Mouse (Mus musculus) CD8-positive naive resting alpha-beta T cell, adult 2 months (primary cell): Measurements from ENCODE around the gene Pxmp2.
A peak's percentile ranks its signal among the peaks of the same experiment; 100 is the strongest.

Experiments
- DNase-seq, 2 experiments: peaks; one replicate each; pipeline ENCODE4 v3.0.0; 2022; ENCODE audit warnings: low read depth in 2 of 2, low spot score in 2 of 2

Gene Pxmp2

DNA sequence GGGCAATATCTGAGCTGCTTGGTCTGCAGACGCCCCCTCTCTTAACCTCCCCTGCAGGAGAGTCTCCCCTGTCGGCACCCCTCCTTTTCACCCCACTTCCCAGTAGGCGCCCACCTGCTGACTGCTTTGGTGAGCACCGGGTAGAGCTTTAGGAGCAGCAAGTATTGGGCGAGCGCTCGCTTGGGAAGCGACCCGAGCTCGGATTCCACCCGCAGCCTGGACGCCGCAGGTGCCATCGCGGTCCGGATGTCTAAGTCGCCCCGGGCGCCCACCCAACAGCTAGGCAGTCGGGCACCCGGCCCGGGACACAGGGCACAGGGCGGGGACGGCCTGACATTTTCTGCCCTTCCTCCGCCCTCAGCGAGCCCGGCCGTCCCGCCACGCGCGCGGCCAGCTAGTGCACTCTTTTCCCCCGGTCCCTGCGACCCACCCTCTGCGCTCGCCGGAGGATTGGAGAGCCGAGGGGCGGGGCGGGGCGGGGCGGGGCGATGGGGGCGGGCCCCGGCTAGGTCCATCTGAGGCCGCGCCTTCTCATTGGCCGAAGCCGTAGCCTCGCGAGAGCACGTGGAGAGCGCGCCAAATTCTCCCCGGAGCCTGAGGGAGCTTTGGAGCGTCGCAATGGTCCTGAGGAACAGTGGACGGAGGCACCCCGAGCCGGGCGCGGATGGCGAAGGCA lies at the start of gene Pxmp2, which contains the start of gene Pole:
TSS of gene Pxmp2 (minus strand) at position 417 of the 676 bp plus-strand sequence.
TSS of gene Pole (plus strand) at position 537 of the 676 bp plus-strand sequence.
- DNase-seq: peak; percentile 71 to 75

DNA sequence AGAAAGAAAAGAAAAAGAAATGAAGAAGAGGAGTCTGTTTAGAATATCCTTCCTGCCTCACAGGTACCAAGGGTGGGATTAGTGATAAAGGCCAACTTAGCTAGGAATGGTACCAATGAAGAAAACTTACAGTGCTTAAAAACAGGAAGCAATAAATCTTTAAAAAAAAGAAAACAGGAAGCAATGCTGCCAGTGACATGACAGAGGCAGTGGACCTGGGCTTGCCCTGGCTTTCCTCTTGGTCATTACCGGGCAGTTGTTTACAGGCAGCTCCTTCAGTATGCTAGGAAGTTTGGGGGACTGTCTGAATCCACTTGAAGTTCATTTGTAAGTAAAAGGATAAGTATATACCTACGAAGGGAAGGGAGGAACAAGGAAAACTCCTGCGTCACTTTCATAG lies 44.5 kb upstream of the Pxmp2 start:
- DNase-seq: no peak

DNA sequence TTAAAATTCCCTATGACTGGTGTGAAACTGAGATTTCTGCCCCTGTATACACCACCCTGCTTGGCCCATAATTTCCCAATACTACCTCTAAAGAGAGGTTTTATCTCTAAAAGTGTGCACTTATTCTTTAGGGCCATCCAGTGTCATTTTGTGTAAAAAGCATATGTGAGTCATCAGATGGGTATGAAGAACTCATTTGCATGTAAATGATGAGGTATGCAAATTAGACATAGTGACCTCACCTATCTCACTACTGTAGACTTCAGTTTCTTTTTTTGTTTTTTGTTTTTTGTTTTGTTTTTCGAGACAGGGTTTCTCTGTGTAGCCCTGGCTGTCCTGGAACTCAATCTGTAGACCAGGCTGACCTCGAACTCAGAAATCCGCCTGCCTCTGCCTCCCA lies 27.1 kb upstream of the Pxmp2 start:
- no peak for DNase-seq

DNA sequence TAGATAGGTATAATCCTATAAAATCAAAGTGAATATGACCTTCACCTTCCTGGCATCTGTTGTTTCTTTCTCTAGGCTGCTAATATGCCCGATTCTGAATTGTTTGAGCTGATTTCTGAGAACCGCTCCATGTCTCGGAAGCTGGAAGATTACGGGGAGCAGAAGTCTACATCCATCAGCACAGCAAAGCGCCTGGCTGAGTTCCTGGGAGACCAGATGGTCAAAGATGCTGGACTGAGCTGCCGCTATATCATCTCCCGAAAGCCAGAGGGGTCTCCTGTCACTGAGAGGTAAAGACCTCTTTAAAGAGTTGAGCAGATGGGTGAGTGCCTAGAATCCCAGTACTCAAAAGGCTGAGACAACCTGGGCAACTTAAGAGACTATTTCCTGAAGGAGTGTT lies 22.9 kb upstream of the Pxmp2 start:
- DNase-seq: no peak

DNA sequence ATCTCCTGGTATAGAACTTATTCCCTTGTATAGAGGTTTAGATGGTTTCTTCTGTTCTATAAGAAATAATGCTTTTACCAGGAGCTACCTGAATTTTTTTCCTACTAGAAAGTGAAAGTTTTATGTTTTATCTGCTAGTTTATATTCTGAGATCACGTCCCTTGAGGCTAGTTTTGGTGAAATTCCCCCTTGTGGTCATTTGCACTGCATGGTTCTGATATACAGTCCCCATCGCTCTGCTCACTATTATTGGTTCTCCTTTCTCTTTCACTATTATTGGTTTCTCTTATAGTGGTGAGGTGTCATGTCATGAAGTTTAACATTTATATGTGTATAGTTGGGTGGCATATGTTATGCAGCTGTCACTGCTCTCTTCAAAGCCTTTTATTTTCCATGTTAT lies 14.6 kb upstream of the Pxmp2 start:
- no peak for DNase-seq

DNA sequence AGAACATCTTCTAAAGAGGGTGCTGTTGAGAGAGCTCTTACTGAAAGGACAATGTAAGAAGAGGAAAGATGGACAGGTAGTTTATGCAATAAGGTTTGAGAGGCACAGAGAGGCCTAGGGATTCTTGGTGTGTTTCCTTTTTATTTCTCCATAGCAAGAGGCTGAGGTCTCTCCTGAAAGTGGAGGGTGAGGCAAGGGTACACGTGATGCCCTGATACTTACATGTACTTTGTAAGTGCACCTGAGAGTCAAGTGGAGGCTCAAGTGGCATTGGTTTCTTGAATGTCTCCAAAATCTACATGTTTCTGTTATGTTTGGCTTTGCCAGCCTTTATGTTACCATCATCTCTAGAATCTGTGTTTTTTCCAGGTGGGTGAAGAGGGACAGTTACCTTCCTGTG lies 10.7 kb upstream of the Pxmp2 start:
- DNase-seq: no peak

DNA sequence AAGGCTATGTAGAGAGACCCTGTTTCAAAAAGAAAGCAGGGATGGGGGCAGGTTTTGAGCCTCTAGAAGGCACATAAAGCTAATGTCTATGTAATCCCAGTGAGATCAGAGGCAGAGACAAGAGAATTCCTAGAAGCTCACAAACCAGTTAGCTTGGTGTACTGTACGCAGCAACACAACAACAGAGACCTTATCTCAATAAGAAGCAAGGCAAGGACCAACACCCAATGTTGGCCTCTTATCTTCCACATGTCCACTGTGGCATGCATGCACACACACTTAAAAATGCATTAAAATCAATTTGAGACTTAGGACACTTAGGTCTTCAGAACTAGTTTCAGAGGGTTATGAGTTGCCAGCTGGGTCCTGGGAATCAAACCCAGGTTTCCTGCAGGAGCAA lies 5.7 kb upstream of the Pxmp2 start:
- DNase-seq: no peak

DNA sequence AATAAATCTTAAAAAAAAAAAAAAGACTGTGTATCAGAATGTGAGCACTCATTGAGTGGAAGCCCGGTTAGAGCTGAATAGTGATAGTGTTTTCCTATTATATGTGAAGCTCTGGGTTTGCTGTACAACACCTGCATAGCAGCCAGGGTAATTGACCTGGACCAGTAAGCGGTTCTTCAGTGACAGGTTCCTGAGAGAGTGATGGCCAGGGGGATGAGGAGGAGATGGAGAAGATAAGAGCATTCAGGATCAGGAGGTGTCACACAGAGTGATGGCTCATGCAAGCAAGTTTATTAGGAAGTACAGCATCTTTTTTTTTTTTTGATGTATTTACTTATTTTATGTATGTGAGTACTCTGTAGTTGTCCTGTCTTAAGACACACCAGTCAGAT lies 1.1 kb upstream of the Pxmp2 start:
- no peak for DNase-seq

DNA sequence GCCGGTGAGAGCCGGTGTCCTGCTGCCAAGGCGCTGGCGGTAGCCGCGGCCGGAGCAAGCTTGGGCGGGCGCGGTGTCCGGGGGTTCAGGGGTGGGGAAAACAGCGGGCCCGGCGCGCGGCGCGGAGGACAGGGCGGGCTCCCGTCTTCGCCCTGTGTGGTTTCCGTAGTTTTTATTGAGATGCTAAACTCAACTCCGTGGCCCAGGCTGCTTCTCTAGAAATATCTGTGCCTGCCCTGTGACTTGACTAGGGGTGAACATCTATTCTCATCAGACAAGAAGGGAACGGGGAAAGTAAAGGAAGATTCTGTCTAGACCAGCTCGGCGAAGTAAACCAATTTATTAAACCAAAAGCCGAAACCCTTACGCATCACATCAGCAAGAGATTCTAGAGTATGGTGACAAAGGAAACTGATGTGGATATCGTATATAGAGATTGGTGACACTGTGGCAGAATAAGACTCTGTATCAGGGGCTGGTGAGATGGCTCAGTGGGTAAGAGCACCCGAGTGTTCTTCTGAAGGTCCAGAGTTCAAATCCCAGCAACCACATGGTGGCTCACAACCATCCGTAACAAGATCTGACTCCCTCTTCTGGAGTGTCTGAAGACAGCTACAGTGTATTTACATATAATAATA lies 579 bp upstream of the Pxmp2 start:
- no peak for DNase-seq

DNA sequence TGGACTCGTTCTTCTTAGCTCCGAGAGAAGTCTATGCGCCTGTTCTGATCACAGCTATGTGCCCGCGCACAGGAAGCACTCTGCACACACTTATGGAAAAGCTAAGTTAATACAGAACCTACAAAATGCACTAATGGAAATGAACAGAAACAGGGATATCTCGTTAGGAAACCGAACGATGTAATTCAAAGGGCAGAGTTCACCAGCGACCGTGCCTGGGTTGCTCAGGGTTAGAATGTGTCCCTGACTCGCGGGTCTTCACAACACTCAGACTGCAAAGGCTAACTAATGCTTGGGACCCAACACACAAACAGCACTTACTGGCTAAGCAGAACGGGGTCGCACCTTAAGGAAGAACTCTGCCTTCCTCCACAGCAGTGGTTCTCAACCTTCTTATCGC lies 830 bp downstream of the Pxmp2 start:
- peak; percentile 3 to 4 for DNase-seq

DNA sequence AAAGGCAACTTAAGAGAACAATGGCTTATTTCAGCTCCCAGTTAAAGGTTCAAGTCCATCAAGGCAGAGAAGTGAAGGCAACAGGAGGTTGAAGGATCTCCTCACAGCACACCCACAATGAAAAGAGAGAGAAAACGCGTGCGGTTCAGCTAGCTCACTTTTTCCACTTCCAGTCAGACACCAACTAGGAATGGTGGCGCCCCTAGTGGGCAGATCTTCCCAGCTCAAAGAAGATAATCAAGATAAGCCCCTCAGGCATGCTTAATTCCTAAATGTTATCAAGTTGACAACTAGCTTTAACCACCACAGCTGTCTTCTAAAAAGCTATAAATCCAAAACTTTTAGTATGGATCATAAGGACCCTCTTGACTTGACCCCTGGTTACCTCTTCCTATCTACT lies 1.4 kb downstream of the Pxmp2 start:
- DNase-seq: peak; percentile 66 to 81

DNA sequence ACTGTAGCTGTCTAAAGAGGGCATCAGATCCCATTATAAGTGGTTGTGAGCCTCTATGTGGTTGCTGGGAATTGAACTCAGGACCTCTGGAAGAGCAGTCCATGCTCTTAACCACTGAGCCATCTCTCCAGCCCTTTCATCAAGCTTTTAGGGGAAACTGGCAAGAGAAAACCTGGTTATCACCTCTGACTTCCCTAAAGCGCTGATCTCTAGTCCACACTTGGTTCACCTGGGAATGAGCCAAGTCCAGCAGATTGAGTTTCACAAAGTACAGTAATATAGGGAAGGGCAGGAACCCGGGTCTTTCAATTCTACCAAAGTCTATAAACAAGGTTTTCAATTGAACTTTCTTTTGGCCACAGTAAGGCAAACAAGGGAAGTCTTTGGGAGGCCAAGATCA lies 4.0 kb downstream of the Pxmp2 start:
- no peak for DNase-seq

DNA sequence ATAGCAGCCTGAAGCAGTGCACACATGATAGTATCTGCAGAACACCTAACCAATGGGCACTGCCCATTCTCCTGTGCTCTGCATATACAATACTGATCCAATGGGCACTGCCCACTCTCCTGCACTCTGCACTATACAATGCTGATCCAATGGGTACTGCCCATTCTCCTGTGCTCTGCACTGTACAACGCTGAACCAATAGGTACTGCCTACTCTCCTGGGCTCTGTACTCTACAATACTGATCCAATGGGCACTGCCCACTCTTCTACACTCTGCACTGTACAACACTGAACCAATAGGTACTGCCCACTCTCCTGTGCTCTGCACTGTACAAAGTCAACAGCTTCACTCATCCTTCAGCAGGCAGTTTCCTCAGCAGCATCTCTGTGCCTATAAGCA lies 9.1 kb downstream of the Pxmp2 start:
- DNase-seq: no peak

DNA sequence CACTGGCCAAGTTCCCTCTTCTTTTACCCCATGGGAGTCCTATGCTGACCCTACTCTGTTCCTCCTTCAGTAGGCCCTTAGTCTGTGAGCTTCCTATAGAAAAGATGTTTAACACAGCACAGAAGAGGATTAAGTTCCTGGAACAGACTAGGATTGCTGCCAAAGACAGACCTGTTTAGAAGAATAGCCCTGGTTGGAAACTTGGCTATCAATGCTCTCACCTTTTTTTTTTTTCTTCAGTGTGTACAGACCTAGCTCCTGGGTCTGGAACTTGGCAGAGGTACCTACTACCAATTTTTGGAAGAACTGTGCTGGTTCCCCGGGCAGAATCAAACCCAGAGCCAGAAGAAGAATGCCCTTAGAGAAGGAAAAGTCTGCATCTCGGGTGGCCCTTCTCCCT lies 9.6 kb downstream of the Pxmp2 start:
- DNase-seq: no peak

DNA sequence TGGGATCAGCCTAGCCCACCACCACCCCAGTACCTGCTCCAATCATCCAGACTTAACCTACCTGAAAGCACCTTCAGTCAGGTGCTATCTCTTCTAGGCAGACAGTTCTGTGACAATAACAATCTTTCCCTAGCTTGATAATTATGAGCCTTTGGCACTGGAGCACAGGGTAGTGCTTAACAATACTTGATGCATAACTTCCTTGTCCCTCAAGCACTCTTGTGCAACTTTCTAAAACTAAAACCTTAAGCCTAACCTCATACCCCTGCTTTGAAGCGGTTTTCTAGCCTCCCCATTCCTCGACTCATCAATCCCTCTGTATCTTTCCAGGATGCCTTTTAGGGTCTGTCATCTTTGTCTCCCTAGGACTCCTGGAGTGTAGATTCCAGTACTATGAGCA lies 11.1 kb downstream of the Pxmp2 start:
- DNase-seq: no peak

DNA sequence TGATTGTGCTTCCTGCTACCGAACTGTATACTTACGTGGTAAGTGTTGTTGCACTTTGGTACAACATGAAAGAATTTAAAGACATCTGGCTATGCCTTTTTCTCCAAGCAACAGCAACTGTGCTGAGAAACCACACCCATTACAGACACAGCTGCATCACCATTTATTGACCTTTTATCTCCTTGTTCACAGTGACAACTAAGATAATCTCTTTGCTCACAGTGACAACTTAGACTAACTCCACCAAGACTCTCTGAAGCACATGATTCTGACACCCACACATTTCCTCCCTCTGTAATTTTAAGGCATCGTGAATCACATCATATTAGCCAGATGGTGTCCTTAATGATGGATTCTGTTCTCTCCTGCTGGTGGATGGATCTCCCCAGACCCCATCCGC lies 11.8 kb downstream of the Pxmp2 start:
- no peak for DNase-seq

DNA sequence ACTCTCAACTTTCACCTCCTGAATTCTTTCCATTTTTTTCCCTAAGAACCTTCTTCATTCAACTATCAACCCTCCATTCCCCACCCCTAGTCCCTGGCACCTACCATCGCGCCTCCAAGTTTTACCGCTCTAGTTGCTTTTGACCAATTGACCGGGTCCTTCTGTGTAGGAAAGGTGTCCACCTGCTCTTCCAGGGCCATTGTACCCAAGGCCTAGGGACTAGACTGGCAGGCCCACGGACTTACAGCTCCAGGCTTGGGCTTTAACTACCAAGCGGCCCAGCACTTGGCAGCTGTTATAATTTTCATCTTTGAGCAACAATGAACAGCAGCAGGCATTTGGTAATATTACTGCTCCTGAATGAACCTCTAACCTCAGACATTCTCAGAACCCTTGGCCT lies 15.7 kb downstream of the Pxmp2 start:
- DNase-seq: no peak

DNA sequence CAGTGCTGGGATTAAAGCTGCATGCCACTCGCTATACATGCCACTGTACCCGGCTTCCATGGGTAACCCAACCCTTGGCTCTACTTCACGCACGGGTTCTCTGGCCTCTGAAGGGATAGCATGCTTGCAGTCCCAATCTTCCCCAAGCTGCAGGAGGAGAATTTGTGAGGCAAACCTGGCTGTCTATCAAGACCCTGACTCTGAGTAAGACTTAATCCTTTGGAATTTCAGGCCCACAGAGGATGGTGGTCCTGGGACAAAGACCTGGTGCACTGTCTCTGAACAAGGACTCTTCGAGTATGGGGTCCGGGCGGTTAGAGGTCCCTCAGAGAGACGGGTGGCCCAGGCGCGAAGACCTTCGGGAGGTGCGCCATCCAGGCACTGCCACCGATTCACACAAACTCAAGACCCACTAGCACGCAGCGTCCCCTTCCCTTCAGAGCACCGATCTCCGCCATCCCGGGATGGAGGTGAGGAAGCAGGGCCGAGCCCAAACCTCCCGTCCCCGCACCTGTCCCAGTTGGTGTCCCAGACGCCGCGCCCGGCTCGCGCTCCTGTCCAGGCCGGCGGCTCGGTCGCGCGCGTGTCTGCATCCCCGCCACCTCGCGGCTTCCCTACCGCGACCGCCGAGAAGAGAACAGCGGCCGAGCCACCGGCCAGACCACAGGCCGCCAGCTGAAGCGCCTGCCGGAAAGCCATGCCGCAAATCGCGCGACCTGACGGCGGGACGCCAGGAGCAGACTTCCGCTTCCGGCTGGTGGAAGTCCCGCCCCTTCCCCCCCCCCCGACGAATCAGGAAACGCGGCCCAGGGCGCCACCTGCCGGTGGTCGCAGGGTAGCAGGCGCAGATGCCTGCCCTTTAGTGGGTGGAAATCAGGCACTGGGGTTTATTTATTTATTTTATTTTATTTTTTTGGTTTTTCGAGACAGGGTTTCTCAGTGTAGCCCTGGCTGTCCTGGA lies 16.6 kb downstream of the Pxmp2 start, which contains the start of gene Pgam5:
TSS of gene Pgam5 (minus strand) at position 773 of the 961 bp plus-strand sequence.
- peak; percentile 77 to 82 for DNase-seq

DNA sequence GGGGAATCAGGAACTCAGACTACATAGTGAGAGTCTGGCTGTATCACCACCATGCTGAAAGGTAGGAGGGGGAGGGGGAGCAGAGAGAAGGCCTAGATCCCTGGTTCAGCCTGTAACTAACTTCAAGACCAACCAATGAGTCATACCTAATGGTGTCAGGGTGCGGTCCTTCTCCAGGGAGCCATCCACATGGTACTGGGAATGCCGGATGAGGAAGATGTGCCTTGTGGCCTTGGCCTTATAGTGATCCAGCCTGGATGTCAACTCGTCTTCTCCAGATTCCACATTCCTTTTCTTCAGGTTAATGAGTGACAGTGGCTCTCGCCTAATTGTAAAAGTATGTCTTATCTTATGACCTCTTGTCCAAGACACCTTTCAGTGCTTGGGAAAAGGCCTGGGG lies 19.0 kb downstream of the Pxmp2 start:
- no peak for DNase-seq

DNA sequence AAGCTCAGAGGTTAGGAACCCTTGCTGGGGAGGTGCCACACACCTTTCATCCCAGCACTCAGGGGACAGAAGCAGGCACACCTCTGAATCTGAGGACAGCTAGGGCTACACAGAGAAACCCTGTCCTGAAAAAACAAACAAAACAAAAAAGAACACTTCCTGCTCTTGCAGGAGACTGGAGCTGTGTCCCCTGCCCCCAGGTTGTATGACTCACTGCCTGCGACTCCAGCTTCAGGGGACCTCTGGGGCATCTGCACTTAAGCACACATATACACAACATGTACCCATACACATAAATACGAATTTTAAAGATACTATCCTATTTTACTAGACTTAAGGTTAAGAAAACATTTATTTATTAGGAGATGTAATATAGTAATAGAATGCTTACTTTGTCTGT lies 41.9 kb downstream of the Pxmp2 start:
- DNase-seq: no peak

DNA sequence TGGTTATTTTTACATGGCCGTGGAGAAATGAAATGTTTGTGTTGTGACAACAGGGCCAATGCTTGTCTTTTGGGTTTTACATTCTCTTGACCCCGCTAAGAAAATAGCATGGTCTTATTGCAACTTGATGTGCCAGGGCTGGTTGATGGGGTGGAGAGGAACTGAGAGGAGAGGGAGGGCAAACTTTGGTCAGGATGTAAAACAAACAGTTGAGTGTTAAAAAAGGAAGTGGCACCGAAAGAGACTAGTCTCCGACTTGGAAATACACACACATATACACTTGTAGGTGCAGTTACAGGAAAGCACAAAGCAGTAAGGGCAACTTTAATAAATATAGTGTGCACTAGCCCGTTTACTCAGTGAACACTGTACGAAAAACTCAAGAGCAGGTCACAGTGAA lies 53.6 kb downstream of the Pxmp2 start:
- no peak for DNase-seq

DNA sequence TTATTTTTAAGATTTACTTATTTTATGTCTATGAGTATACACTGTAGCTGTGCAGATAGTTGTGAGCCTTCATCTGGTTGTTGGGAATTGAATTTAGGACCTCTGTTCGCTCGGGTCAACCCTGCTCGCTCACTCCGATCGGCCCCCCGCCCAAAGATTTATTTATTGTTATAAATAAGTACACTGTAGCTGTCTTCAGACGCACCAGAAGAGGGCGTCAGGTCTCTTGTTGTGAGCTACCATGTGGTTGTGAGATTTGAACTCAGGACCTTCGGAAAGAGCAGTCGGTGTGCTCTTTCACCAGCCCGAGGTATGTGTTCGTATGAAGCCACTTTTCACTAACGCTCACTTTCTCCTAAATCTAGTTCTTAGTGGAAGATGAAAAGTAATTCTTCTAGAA lies 54.3 kb downstream of the Pxmp2 start:
- DNase-seq: peak in 1 of 2 experiments; percentile 1
